Mouse (Mus musculus): ENCODE results near the gene Irs1. TPM values are rescaled to one million over a fixed set of nuclear protein-coding genes. Genes with fewer than 3 reads are reported as not detected.

The Irs1 gene
- total RNA-seq, 2 experiments from 2014 or later, result 90.7 to 105 TPM

GRCm38 (mm10) chr1:82188549-82189231 is 102.5 kb downstream of the Irs1 start:
- DNase-seq (ENCODE audit: low spot score in 2 of 2), result no peak

DNA sequence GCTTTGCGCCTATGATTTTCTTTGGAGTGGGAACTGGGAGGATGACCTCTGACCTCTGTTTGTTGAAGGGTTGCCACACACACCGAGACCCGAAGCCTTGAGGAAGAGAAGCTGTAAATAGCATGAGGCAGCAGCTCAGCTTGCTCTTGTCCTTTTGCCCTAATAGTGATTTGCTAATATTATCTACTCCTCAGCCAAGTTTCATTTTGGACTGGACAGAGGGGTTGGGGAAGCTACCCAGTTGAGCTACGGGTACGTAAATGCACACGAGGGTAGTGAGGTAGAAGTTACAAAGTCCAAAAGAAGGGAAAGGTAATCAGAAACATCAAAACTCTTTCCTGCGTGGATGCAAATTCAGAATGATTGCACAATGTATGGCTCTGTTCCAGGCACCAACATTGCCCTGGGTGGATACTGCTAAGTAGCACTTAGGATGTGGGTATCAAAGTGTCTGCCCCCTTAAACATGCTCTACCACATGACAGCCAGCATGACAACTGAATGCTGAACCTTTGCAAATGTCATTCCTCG is 107.2 kb downstream of the Irs1 start:
- DNase-seq (ENCODE audit: low spot score in 2 of 2), result no peak

Other genes starting within 250 kb of the Irs1 start
- gene Gm9747, start 58.3 kb downstream of the Irs1 start, total RNA-seq (2021), result not detected
- gene Rhbdd1, start 25.0 kb upstream of the Irs1 start, total RNA-seq (2021), result 10 to 100 TPM; 10.6 to 10.9 TPM

All from gastrocnemius, postnatal 4 days (tissue).